Mouse (Mus musculus) olfactory bulb, adult 2 months (tissue): ENCODE results near the gene Gm7247. TPM values are rescaled to one million over a fixed set of nuclear protein-coding genes. Genes with fewer than 3 reads are reported as not detected.

ENCODE experiments used
- H3K27ac ChIP-seq: fragments of 200-500 bp; 2 replicates; pipeline ENCODE4 v1.5.1; 2012; ENCODE audit warnings: low read depth, low read length; ENCODE audit not compliant: insufficient read depth
- H3K4me1 ChIP-seq: fragments of 200-500 bp; 2 replicates; pipeline ENCODE4 v1.6.1; 2012; ENCODE audit warnings: low read length; ENCODE audit not compliant: control insufficient read depth, insufficient read depth
- H3K4me3 ChIP-seq: fragments of 200-500 bp; 2 replicates; pipeline ENCODE4 v1.5.1; 2012; ENCODE audit warnings: mild to moderate bottlenecking, low read depth, low read length, moderate library complexity; ENCODE audit not compliant: insufficient read depth
- CTCF ChIP-seq: fragments of 200-500 bp; IDR thresholded peaks from 2 replicates; pipeline ENCODE4 v1.5.1; 2012; ENCODE audit warnings: low read depth, mild to moderate bottlenecking, low read length, moderate library complexity; ENCODE audit not compliant: insufficient read depth
- POLR2A ChIP-seq: fragments of 200-500 bp; IDR thresholded peaks from 2 replicates; pipeline ENCODE4 v1.6.1; 2012; ENCODE audit warnings: mild to moderate bottlenecking, low read depth, low read length, moderate library complexity; ENCODE audit not compliant: insufficient read depth
- WGBS: fragments of 180-500 bp; shearing (Covaris S2); methylation state at CpG from one replicate; pipeline ENCODE4 v1.1.7; 2018; 5-methylcytosine and 5-hydroxymethylcytosine counted together
- polyA plus RNA-seq: library from polyadenylated mRNA; stranded (reverse); fragments of >200 nt; gene quantifications from 2 replicates; pipeline ENCODE4 v1.2.4, GENCODE M21; 2012; ENCODE audit warnings: low replicate concordance; ENCODE audit not compliant: missing spikeins, insufficient read depth, insufficient read length

The Gm7247 gene
- not detected in 2 replicates for polyA plus RNA-seq

- WGBS = 92% methylated on average over 1 of the region's 1 CpGs
- H3K4me3 ChIP-seq = no peak within 1 kb of the TSS
- no peak for TF ChIP-seq CTCF
- TF ChIP-seq POLR2A = no peak
- H3K4me1 ChIP-seq = peaks cover 2% of the 10 kb centered on the region; the same call in 1 of the 2 replicates
- no peak within 1 kb of the TSS for H3K27ac ChIP-seq
Measured at GRCm38 (mm10) chr14:51361456-51361855, at the start of gene Gm7247. Gm7247 (plus strand) TSS chr14:51361756.

- Histone ChIP-seq H3K27ac (no peak overlapping the region), H3K4me1 (no peaks in the 10 kb centered on the region), H3K4me3 (no peak overlapping the region)
- WGBS = 25% methylated on average over 1 of the region's 1 CpGs
- TF ChIP-seq POLR2A (no peak), CTCF (no peak)
Measured at GRCm38 (mm10) chr14:51324001-51324400, 37.6 kb upstream of the Gm7247 start.

- Histone ChIP-seq H3K27ac (no peak overlapping the region), H3K4me1 (no peaks in the 10 kb centered on the region), H3K4me3 (no peak overlapping the region)
- TF ChIP-seq CTCF = no peak
- no peak for TF ChIP-seq POLR2A
Measured at GRCm38 (mm10) chr14:51346027-51346426, 15.5 kb upstream of the Gm7247 start.

GRCm38 (mm10) chr14:51358111-51358982 is 3.2 kb upstream of the Gm7247 start:
- Histone ChIP-seq H3K4me1 (peaks cover 2% of the 10 kb centered on the region; the same call in 1 of the 2 replicates), H3K4me3 (peak overlapping the region; percentile 62), H3K27ac (no peak overlapping the region)
- TF ChIP-seq CTCF = no peak
- no peak for TF ChIP-seq POLR2A
- WGBS = 3% methylated on average over 74 of the region's 75 CpGs

GRCm38 (mm10) chr14:51382805-51383204 is 21.2 kb downstream of the Gm7247 start:
- H3K4me3 ChIP-seq = no peak overlapping the region
- H3K27ac ChIP-seq = no peak overlapping the region
- TF ChIP-seq CTCF (no peak), POLR2A (no peak)
- no peaks in the 10 kb centered on the region for H3K4me1 ChIP-seq
- 96% methylated on average over 20 of the region's 20 CpGs for WGBS

GRCm38 (mm10) chr14:51384351-51384750 is 22.8 kb downstream of the Gm7247 start:
- H3K27ac ChIP-seq = no peak overlapping the region
- no peak overlapping the region for H3K4me3 ChIP-seq
- TF ChIP-seq POLR2A = no peak
- TF ChIP-seq CTCF = no peak
- H3K4me1 ChIP-seq = no peaks in the 10 kb centered on the region
- 98% methylated on average over 10 of the region's 10 CpGs for WGBS

GRCm38 (mm10) chr14:51385741-51386140 is 24.2 kb downstream of the Gm7247 start:
- H3K4me1 ChIP-seq = no peaks in the 10 kb centered on the region
- H3K27ac ChIP-seq = no peak overlapping the region
- WGBS = 60% methylated on average over 4 of the region's 4 CpGs
- no peak overlapping the region for H3K4me3 ChIP-seq
- TF ChIP-seq CTCF (no peak), POLR2A (no peak)

GRCm38 (mm10) chr14:51387768-51388167 is 26.2 kb downstream of the Gm7247 start:
- 95% methylated on average over 8 of the region's 8 CpGs for WGBS
- Histone ChIP-seq H3K27ac (no peak overlapping the region), H3K4me3 (no peak overlapping the region), H3K4me1 (no peaks in the 10 kb centered on the region)
- TF ChIP-seq CTCF (no peak), POLR2A (no peak)

- H3K4me1 ChIP-seq = no peaks in the 10 kb centered on the region
- 97% methylated on average over 9 of the region's 9 CpGs for WGBS
- H3K4me3 ChIP-seq = no peak overlapping the region
- H3K27ac ChIP-seq = no peak overlapping the region
- TF ChIP-seq POLR2A (no peak), CTCF (no peak)
Measured at GRCm38 (mm10) chr14:51388222-51388621, 26.7 kb downstream of the Gm7247 start.

GRCm38 (mm10) chr14:51410520-51410919 is 49.0 kb downstream of the Gm7247 start, which contains the start of gene Vmn2r88:
Vmn2r88 (plus strand) TSS chr14:51410820.
- Histone ChIP-seq H3K27ac (no peak within 1 kb of the TSS), H3K4me1 (no peaks in the 10 kb centered on the region), H3K4me3 (no peak within 1 kb of the TSS)
- WGBS = 93% methylated on average over 1 of the region's 1 CpGs
- no peak for TF ChIP-seq CTCF
- no peak for TF ChIP-seq POLR2A
